Mouse (Mus musculus) liver, adult 2 months (tissue): ENCODE measurements around the gene Ywhab. TPM values are rescaled to one million over a fixed set of nuclear protein-coding genes. Genes with fewer than 3 reads are reported as not detected.

Experiments used
- DNase-seq: peaks from one replicate; pipeline ENCODE4 v3.0.0-alpha.2; 2011; ENCODE audit warnings: low read depth, low spot score; ENCODE audit errors: extremely low read depth
- H3K27ac ChIP-seq: fragments of 200-500 bp; replicated peaks from 2 replicates; pipeline ENCODE4 v1.5.1; 2012; ENCODE audit warnings: low read depth, mild to moderate bottlenecking, control low read depth, inconsistent platforms, low read length; ENCODE audit not compliant: insufficient read depth
- H3K27me3 ChIP-seq: fragments of 200-500 bp; 2 replicates; pipeline ENCODE4 v1.6.1; 2012; ENCODE audit warnings: mild to moderate bottlenecking, moderate library complexity, low read length, inconsistent platforms; ENCODE audit not compliant: control insufficient read depth, insufficient read depth
- H3K36me3 ChIP-seq: fragments of 200-500 bp; 2 replicates; pipeline ENCODE4 v1.6.1; 2012; ENCODE audit warnings: low read length, inconsistent platforms; ENCODE audit not compliant: control insufficient read depth, insufficient read depth
- H3K4me1 ChIP-seq: fragments of 200-500 bp; 2 replicates; pipeline ENCODE4 v1.6.1; 2011; ENCODE audit warnings: low read length; ENCODE audit not compliant: control insufficient read depth, insufficient read depth
- H3K4me3 ChIP-seq: fragments of 200-500 bp; 2 replicates; pipeline ENCODE4 v1.5.1; 2011; ENCODE audit warnings: low read depth, mild to moderate bottlenecking, control low read depth, low read length, moderate library complexity; ENCODE audit not compliant: insufficient read depth
- H3K79me2 ChIP-seq: fragments of 200-500 bp; 2 replicates; pipeline ENCODE4 v1.6.1; 2012; ENCODE audit warnings: inconsistent platforms, mild to moderate bottlenecking, low read length, moderate library complexity; ENCODE audit not compliant: control insufficient read depth, insufficient read depth
- H3K9ac ChIP-seq: fragments of 200-500 bp; 2 replicates; pipeline ENCODE4 v1.6.1; 2012; ENCODE audit warnings: low read depth, mild to moderate bottlenecking, control low read depth, inconsistent platforms, low read length
- CTCF ChIP-seq: fragments of 200-500 bp; IDR thresholded peaks from 2 replicates; pipeline ENCODE4 v1.5.1; 2011; ENCODE audit warnings: low read depth, low read length, control low read depth
- POLR2A ChIP-seq: fragments of 200-500 bp; IDR thresholded peaks from 2 replicates; pipeline ENCODE4 v1.6.1; 2011; ENCODE audit warnings: low read length, control low read depth; ENCODE audit not compliant: insufficient read depth; ENCODE audit errors: extremely low read depth
- WGBS: fragments of 180-500 bp; shearing (Covaris S2); methylation state at CpG from one replicate; pipeline ENCODE4 v1.1.7; 2018; 5-methylcytosine and 5-hydroxymethylcytosine counted together
- polyA plus RNA-seq: library from polyadenylated mRNA; depleted of rRNA; stranded (reverse); fragments of >200 nt; gene quantifications from 2 replicates; pipeline ENCODE4 v1.2.3, GENCODE M21; 2012; rRNA removed
- total RNA-seq: library from RNA; depleted of rRNA; stranded (reverse); fragments of >200 nt; gene quantifications from 2 replicates; pipeline ENCODE4 v1.2.3, GENCODE M21; 2014; rRNA removed

Ywhab gene
- total RNA-seq (36.3 and 42.6 TPM in 2 replicates), polyA plus RNA-seq (16.9 and 17.2 TPM in 2 replicates)

- WGBS: 0% methylated on average over 12 of the region's 14 CpGs
- no peaks in the 10 kb centered on the region for H3K27me3 ChIP-seq
- peaks cover 4% of the 10 kb centered on the region for H3K4me1 ChIP-seq
- peak within 1 kb of the TSS; percentile 95 for H3K4me3 ChIP-seq
- no peak for TF ChIP-seq POLR2A
- TF ChIP-seq CTCF: no peak
- peak within 1 kb of the TSS; percentile 84 for H3K27ac ChIP-seq
- no peak for DNase-seq
- no peaks in the 10 kb centered on the region for H3K36me3 ChIP-seq
- H3K79me2 ChIP-seq: peaks cover 20% of the 10 kb centered on the region; the same call in 1 of the 2 replicates
- peak within 1 kb of the TSS; percentile 98 for H3K9ac ChIP-seq
Measured at GRCm38 (mm10) chr2:163994654-163994976, at the start of gene Ywhab. Ywhab (plus strand) TSS chr2:163994960.

- Histone ChIP-seq H3K36me3 (no peaks in the 10 kb centered on the region), H3K27ac (no peak overlapping the region), H3K9ac (no peak overlapping the region), H3K4me1 (no peaks in the 10 kb centered on the region), H3K4me3 (no peak overlapping the region), H3K27me3 (no peaks in the 10 kb centered on the region), H3K79me2 (no peaks in the 10 kb centered on the region)
- WGBS: 82% methylated on average over 15 of the region's 15 CpGs
- no peak for DNase-seq
- TF ChIP-seq POLR2A: no peak
- no peak for TF ChIP-seq CTCF
Measured at GRCm38 (mm10) chr2:163946221-163946620, 48.5 kb upstream of the Ywhab start.

DNA sequence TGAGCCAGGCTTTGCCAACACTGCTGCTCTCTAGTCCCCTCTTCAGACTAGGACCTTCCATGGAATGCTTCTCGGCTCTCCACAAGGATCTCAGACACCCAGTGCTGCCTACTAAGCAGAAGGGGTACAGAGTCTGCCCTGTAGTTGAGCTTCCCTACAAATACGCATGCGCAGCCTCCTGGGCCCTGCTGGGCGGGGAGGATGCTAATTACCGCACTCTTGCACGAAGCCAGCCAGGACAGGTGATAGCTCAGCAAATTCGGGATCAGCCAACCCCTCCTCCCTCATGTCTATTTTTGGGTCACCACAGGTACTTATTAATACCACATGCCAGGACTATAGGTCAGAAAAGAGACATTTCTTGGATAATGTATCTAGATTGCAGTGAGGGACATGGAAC, 46.8 kb upstream of the Ywhab start:
- TF ChIP-seq POLR2A: no peak
- TF ChIP-seq CTCF: no peak
- WGBS: 81% methylated on average over 7 of the region's 7 CpGs
- Histone ChIP-seq H3K79me2 (no peaks in the 10 kb centered on the region), H3K4me3 (no peak overlapping the region), H3K4me1 (no peaks in the 10 kb centered on the region), H3K27me3 (no peaks in the 10 kb centered on the region), H3K36me3 (no peaks in the 10 kb centered on the region), H3K9ac (no peak overlapping the region), H3K27ac (no peak overlapping the region)
- no peak for DNase-seq

GRCm38 (mm10) chr2:163951770-163952169, 43.0 kb upstream of the Ywhab start:
- H3K4me3 ChIP-seq: no peak overlapping the region
- DNase-seq: peak; percentile 35
- H3K4me1 ChIP-seq: no peaks in the 10 kb centered on the region
- H3K27ac ChIP-seq: no peak overlapping the region
- WGBS: 16% methylated on average over 4 of the region's 4 CpGs
- H3K27me3 ChIP-seq: no peaks in the 10 kb centered on the region
- H3K79me2 ChIP-seq: no peaks in the 10 kb centered on the region
- no peaks in the 10 kb centered on the region for H3K36me3 ChIP-seq
- H3K9ac ChIP-seq: no peak overlapping the region
- TF ChIP-seq POLR2A (no peak), CTCF (peak; percentile 72)

GRCm38 (mm10) chr2:163953622-163954310, 41.0 kb upstream of the Ywhab start:
- Histone ChIP-seq H3K36me3 (no peaks in the 10 kb centered on the region), H3K4me3 (no peak overlapping the region), H3K27ac (no peak overlapping the region), H3K27me3 (peaks cover 7% of the 10 kb centered on the region; the same call in 1 of the 2 replicates), H3K79me2 (no peaks in the 10 kb centered on the region), H3K4me1 (no peaks in the 10 kb centered on the region), H3K9ac (no peak overlapping the region)
- 79% methylated on average over 7 of the region's 7 CpGs for WGBS
- TF ChIP-seq CTCF (no peak), POLR2A (no peak)
- DNase-seq: no peak
